Mouse (Mus musculus): ENCODE measurements around the gene Celsr1.

Celsr1 gene

DNA sequence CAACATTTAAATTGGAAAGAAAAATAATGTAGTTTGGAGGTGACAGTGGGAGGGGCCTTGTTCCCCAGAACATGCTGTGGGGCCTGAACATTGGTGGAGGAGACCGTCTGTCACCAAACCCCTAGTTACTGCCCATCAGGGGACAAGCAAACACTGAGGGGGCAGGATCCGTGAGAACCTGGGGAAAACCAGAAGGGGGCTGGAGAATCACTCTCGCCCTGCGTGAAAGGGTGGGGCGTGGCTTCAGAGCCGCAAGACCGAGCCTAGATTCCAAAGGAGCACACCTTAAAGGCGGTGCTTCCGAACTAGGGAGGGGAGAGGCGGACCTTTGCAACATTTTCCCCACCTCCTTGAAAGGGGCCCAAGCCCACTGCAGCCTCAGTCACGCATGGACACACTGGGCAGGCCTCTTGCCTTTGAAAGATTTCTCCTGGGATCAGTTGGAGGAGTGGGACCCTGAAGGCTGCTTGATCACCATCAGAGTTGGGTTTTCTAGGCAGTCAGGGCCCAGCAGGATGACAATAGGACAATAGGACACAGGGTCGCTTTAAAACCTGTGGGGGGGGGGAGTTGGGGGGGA is 1.3 kb upstream of the Celsr1 start:
- DNase-seq (ENCODE audit: low spot score in 2 of 2): no peak

DNA sequence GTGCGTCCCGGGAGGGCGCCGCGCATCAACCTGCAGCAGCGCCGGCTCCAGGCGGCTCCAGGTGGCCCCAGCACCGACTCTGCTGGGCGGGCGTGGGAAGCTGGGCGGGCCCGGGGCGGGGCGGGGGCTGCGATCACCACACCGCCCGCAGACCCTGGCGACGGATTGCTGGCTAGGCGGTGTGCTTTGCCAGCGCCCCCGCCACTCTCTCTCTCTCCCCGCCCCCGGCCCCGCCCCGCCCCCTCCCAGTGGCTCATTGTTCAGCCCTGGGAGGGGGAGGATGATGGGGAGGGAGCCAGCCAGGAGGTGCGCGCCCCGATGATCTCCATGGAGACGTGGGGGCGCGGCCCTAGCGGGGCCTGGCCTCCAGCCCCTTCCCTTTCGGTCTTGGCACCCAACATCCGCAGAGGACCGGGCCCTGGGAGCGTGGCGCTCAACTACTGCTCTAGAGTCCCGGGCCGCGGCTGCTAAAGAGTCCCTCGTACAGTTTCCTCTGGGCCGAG is 495 bp upstream of the Celsr1 start:
- no peak for DNase-seq (ENCODE audit: low spot score in 2 of 2)

DNA sequence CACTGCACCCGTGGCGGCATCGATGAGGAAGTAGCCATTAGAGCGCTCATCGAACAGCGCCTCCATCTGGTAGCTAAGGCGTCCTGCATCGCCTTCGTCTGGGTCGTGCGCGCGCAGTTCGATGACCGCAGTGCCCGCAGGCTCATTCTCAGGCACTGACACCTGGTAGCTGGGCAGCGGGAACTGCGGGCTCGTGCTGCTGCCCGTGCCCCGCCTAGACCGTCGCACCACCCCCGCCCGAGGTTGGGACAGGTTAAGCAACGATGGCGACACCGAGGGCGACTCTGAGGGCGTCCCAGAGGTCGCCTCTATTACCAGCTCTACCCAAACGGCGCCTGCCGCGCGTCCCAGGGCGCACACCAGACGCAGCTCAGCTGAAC is 776 bp downstream of the Celsr1 start:
- no peak for DNase-seq (ENCODE audit: low spot score in 2 of 2)

DNA sequence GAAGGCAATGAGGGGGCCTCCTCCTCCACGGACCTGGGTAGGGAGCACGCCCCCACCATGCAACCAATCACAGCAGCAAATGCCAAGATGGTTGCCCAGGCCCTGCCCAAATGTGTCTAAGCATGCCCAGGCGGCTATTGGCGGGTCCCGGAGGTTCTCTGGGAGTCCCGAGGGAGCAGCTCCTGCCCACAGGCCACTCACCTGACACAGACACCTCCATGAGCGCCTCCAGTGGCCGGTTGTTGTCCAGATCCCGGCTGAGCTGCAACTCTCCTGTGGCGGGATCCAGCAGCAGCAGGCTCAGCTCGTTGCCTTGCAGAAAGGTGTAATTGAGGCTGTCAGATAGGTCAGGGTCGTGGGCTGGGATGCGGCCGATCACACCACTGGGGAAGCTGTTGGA is 3.6 kb downstream of the Celsr1 start:
- DNase-seq (ENCODE audit: low spot score in 2 of 2): no peak

DNA sequence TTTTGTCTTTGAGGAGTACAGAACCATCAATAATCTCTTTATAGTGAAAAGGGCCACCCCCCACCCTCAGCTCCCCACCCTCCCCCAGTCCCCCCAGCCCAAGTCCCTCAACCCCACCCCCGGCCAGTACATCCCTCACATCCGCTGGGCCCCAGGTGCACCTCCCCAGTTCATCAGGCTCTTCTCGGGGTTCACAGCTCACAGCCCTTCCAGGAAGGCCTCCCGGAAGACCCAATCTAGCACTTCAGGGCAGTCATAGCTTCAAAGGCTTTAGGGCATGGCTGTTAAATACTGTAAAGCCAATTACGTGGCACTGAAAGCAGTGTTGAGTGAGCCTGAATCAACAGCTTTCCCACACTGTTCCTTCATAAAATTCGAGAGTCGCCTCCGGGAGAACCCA is 5.7 kb downstream of the Celsr1 start:
- DNase-seq (ENCODE audit: low spot score in 2 of 2): no peak

DNA sequence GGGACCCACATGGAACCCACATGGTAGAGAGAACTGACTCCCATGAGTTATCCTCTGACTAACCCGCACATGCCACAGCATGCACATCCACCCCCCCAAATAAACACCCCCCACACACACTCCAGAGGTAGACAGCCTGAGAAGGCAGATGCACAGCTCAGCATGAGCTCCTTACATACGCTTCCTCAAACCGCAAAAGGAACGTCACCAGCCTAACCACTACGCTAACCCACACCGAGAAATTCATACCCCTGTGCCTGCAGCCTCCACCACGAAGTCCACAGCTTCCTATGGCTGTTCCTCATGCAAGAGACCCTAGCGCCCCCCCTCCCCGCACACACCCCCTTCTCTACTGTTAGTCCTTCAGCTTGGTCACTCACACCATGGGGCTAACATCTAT is 11.6 kb downstream of the Celsr1 start:
- no peak for DNase-seq (ENCODE audit: low spot score in 2 of 2)

DNA sequence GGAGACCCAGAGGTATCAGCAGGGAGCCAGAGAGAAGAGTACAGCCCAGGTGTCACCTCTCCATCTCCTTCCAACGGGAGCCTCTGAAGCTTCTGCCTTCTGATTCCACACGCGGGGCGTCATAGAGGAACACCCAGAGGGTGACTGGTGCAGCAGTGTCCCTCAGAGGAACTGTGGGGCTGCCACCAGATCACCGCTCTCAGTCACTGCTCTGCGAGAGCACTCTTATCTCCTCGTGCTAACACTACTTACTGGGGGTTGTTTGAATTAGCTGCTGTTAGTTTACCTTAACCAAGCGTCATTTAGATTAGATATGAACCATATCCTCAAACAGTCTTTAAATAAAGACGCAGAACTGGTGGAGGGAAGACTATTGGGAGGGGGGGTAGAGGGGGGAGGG is 12.3 kb downstream of the Celsr1 start:
- no peak for DNase-seq (ENCODE audit: low spot score in 2 of 2)

DNA sequence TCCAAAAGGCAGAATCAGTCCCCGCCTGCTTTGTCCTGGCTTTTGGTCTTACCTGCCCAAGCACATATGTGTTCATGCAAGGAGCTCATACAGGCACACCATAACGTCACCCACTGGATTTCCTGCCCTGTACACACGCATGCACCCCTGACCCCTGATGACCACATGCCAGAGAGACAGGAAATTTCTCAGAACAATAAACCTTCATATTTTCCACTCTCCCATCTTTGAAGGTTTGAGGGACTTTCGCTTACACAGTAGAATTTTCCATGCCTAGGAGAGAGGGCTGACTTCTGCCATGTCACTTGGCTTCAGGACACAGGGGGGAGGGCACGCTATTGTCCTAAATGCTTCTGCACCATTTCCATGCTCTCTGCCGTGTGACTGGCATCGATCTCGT is 13.6 kb downstream of the Celsr1 start:
- DNase-seq (ENCODE audit: low spot score in 2 of 2): no peak

DNA sequence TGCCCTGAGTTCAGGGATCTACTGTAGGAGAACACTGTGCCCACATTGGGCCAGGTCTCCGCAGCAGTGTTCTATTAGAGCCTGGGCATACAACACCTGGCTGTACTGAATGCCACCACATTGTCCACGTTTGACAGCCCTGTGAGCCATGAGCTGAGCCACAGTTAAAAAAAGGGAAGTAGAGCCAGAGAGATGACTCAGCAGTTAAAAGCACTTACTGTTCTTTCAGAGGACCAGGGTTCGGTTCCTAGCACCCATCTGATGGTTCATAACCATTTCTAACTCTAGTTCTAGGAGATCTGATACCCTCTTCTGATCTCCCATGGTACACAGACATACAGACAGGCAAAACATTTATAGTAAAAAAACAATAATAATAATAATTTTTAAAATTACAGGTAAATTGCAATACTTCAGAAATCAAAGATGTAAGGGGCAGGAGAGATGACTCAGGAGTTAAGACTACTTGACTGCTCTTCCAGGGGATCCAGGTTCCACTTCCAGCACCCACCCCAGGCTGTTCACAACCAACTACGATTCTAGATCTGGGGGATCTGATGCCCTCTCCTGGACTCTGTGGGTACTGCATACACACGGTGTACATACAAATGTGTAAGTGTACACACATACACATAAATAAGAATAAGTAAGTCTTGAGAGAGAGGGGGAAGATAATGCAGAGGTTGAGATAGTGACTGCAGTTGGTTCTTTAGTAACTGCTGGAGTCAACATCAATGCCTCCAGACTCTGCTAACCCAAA is 14.6 kb downstream of the Celsr1 start:
- DNase-seq (ENCODE audit: low spot score in 2 of 2): no peak

DNA sequence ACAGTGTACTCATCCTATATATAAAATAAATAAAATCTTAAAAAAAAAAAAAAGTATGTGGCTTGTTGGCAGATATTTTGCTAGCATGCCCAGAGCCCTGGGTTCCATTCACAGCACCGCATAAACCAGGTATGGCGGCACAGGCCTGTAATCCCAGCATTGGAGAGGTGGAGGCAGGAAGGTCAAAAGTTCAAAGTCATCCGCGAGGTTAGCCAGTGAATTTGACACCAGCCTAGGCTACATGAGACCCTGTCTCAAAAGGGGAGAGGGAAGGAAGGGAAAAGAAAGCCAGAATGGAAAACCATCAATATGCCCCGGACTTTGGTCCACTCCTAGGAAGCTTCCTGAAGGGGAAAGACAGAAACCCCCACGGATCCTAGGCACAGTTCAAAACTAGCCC is 16.2 kb downstream of the Celsr1 start:
- DNase-seq (ENCODE audit: low spot score in 2 of 2): no peak

DNA sequence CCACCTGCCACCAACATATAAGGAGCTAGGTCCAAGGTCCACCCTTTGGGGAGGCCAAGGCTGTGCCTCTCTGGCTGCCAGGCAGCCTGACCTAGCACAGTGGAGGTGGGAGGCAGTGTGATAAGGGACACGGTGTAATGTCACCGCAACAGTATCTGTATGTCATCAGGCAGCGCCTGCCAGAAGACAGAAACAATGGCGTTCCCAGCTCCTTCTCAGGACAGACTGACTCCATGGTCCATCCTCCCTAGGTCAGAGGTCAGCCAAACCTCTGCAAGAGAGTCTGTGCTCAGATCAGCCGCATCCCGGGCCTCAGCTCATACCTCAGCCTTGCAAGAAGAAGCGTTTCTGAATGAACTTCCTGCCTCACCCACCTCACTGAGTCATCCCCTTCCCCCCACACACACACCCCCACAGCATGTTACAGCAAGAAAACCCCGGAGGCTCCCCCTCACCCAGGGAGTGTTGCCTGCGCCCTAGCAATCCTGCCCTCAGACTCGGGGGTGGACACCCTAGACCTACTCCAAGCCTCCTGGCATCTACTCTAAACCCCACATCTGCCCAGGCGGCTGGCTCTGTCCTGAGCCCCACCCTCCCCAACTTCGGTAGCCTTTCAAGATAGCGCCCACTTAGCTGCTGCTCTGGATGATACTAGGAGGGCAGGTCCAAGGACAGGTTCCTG is 17.6 kb downstream of the Celsr1 start:
- DNase-seq (ENCODE audit: low spot score in 2 of 2): no peak

DNA sequence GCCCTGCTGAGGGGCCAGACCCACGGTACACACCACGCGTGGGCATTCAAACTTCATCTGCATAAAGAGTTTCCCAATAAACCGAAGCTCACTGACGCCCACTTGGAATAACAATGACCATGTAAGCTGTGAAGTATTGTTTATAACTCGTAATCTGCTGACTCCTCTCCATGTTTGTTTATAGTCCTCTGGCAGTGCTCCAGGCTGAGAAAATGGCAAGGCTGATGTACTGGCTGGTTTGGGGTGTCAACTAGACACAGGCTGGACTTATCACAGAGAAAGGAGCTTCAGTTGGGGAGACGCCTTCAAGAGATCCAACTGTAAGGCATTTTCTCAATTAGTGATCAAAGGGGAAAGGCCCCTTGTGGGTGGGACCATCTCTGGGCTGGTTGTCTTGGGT is 18.6 kb downstream of the Celsr1 start:
- no peak for DNase-seq (ENCODE audit: low spot score in 2 of 2)

DNA sequence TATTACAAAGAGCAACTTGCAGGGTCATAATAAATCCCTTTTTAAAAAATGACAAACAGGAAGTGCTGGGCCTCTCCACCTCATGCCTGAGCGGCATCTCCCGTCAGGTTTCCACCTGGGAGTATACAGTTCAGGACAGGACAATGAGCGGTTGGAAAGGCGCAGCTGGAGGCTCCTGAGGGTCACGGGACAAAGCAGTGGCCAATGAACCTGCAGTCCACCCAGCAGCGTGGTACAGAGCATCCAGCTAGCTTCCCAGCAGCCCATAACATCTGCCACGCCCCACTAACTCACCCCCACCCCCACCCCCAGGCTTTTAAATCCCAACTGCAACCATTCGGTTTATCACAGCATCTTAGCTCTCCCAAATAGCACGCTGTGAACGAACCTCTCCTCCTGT is 19.9 kb downstream of the Celsr1 start:
- DNase-seq (ENCODE audit: low spot score in 2 of 2): no peak

DNA sequence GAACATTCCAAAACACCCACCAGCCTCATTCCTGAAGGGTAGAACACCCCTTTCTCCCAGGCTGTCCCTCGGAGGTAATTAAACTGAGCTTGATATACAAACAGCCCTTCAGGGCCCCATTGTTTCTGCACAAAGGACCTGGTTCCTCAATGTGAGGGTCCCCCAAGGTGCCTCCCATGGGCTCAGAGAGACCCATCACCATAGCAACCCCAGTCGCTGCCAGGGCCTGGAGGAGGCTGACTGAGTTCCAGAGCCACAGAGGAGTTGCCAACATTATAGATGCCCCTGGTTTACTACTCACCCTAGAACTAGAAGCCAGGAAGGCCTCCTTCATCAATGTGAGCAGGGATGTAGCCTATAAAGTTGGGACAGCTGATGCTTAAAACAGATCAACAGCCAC is 20.4 kb downstream of the Celsr1 start:
- no peak for DNase-seq (ENCODE audit: low spot score in 2 of 2)

DNA sequence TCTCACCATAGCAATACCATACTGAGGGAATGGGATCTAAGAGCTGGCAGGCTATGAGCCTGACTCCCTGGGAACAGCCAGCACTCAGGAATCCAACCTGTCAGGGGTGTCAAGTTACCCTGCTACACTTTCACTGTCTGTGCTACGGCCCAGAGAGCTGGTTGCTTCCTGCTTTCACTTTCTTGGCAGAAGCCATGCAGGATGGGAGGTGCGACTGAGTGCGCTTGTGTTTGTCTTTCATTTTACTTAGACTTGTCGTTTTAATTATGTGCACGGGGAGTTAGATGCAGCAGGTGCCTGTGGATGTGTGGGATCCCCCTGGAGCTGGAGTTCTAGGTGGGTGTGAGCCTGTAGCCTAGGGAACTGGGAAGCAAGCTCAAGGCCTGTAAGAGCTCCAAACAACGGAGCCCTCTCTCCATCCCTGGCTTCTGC is 25.9 kb downstream of the Celsr1 start:
- DNase-seq (ENCODE audit: low spot score in 2 of 2): no peak

DNA sequence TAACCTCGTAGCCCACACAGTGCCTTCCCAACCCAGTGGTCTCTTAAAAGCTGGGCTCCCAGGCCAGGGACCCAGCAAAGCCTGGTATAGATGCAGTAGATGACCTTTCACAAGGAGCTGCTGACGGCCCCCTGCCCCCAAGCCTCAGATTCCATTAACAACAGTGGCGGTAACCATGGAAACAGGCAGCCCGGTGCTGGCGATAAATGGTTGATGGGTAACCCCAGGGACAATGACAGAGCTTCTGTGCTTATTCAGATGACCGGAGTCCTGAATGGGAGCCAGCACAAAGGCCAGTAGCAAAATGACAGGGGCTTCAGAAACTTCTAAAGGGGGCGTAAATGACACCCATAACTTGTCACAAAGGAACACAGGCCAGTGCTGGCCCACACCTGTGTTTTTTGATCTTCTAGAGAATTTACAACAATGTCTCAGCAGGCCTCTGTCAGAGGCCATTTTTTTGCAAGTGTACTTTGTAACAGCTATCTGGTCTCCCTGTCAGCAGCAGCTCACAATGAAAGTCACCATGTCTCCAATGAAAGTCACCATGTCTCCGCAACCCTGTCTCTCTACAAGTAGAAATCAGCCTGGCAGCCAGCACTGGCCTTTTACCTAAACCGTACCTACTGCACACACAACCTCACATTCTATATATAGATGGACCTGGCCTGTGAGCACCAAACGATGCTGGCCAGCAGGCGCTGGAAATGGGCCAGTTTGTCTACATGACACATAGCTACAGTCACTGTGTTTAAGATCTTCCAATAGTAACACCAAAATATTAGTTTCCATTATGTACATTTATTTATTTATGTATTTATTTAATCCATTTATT is 27.7 kb downstream of the Celsr1 start:
- DNase-seq (ENCODE audit: low spot score in 2 of 2): no peak

DNA sequence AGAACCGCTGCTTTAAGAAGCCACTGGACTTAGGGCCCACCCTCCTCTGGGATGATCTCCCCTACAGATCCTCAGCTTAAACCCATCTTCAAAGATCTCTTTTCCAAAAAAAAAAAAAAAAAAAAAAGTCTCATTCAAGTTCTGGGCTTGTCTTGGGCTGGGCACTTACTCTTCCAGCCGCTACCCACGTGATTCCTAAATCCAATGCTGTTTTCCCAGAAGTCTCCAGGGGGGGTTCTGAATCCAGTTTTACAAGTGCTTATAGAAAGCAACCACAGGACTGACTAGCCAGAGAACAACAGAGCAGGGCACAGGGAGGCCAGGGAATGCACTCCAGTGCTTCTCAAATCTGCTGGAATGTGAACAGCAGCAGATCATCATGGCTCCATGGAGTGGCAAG is 29.5 kb downstream of the Celsr1 start:
- DNase-seq (ENCODE audit: low spot score in 2 of 2): no peak

DNA sequence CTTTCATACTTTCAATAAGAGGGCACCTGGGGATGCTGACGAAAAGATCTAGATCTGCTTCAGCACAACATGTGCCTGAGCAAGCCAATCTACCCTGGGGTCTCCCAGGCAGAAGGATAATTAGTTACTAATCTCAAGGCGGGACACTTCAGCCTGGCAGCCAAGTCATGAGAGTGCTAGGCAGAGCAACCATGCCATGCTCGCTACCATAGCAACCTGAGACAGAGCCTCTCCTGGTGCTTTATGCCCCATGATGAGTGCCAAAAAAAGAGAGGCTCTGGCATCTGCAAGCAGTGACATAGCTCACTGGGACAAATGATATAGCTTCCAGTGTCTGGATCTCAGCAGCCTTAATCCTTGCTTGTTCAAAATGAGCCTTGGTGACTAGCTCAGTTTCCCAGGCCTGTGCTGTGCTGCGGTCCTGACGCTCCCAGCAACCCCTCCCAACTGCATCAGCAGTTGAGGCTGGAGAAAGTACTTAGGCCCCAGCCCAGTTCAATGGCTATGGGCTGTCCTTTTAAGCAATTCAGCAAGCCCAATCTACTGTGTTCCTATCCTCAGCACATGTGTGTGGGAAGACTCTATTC is 32.8 kb downstream of the Celsr1 start:
- no peak for DNase-seq (ENCODE audit: low spot score in 2 of 2)

DNA sequence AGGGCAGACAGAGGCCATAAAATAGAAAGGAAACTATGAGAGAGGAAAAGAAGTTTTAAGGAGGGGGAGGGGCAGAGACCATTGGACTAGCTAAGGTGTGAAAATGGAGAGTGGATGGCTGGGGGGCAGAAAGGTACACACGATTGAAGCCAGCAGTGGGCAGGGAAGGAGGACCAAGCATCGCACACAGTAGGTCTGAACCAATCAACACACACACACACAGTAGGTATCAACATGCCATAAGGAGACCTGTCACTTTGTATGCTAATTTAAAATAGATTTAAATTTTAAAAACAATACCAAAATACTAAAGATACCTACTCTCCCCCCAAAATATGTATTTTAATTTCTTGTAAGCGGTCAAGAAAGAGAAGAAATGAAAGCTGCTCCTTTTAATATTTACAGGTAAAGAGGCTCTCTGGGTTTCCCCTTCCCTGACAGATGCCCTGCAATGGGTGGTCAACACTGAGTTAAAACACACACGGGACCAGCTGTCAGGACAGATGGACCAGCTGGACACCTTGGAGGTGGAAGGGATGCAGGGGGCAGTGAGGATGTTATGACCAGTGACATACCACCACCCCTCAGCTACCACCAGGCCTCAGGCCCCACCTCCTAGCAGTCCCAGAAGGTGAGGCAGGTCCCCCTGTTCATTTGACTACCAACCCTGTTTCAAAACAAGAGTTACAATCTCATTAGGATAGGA is 34.9 kb downstream of the Celsr1 start:
- no peak for DNase-seq (ENCODE audit: low spot score in 2 of 2)

DNA sequence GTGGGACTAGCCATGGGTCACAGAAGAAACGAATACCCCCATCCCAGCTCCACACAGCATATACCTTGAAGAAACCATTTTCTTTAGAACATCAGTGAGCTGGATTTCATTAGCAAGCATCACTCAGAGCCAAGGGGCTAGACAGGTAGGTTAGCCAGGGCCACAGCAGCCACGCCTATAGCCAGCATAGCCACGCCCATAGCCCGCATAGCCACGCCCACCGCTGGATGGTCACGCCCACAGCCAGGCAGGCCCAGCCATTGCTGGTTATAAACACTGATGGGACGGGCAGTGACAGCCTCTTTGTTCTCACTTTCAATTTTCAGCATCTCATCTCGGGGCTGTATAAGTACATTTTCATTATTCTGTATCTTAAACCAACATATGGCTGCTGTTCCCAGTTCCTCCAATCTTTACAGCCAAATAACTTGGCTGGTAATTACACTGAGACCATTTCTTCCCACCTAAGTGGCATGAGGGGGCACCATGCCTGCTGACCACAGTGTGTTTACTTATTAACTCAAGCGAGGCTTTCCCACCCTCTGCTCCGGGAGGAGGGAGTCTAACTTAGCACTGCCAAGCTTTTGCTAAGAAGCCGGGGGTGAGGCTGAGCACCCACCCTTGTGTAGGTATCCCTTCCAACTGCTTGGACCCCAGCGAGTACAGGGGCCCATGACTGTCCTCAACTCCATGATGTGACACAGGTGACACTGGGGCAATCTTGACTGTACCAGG is 37.4 kb downstream of the Celsr1 start:
- DNase-seq (ENCODE audit: low spot score in 2 of 2): no peak
